Mouse (Mus musculus) left cerebral cortex, adult 9 months (tissue): ENCODE results near the gene Dgkg.

Experiments
- DNase-seq, 2 experiments: peaks; one replicate each; pipeline ENCODE4 v3.0.0; 2022; ENCODE audit warnings: low spot score in 2 of 2

Gene Dgkg

GRCm38 (mm10) chr16:22645256-22645655, 11.8 kb downstream of the Dgkg start:
- DNase-seq: no peak

GRCm38 (mm10) chr16:22643460-22643859, 13.6 kb downstream of the Dgkg start:
- DNase-seq: no peak

GRCm38 (mm10) chr16:22642953-22643352, 14.1 kb downstream of the Dgkg start:
- DNase-seq: no peak

GRCm38 (mm10) chr16:22642054-22642453, 15.0 kb downstream of the Dgkg start:
- no peak for DNase-seq

GRCm38 (mm10) chr16:22641588-22641987, 15.4 kb downstream of the Dgkg start:
- no peak for DNase-seq

- DNase-seq: no peak
Measured at GRCm38 (mm10) chr16:22637311-22637710, 19.7 kb downstream of the Dgkg start.

GRCm38 (mm10) chr16:22635706-22636105, 21.3 kb downstream of the Dgkg start:
- no peak for DNase-seq

GRCm38 (mm10) chr16:22633063-22633462, 24.0 kb downstream of the Dgkg start:
- DNase-seq: no peak

- DNase-seq: no peak
Measured at GRCm38 (mm10) chr16:22630351-22630750, 26.7 kb downstream of the Dgkg start.

GRCm38 (mm10) chr16:22629900-22630299, 27.1 kb downstream of the Dgkg start:
- no peak for DNase-seq

- no peak for DNase-seq
Measured at GRCm38 (mm10) chr16:22625987-22626386, 31.0 kb downstream of the Dgkg start.

- no peak for DNase-seq
Measured at GRCm38 (mm10) chr16:22625412-22625811, 31.6 kb downstream of the Dgkg start.

- no peak for DNase-seq
Measured at GRCm38 (mm10) chr16:22622286-22622685, 34.7 kb downstream of the Dgkg start.

GRCm38 (mm10) chr16:22621299-22621920, 35.6 kb downstream of the Dgkg start:
- no peak for DNase-seq

GRCm38 (mm10) chr16:22618424-22619056, 38.5 kb downstream of the Dgkg start:
- DNase-seq: peak; percentile 13 to 63

- DNase-seq: no peak
Measured at GRCm38 (mm10) chr16:22615805-22616204, 41.2 kb downstream of the Dgkg start.

- DNase-seq: no peak
Measured at GRCm38 (mm10) chr16:22613186-22614073, 43.6 kb downstream of the Dgkg start.

- DNase-seq: no peak
Measured at GRCm38 (mm10) chr16:22608046-22608445, 49.0 kb downstream of the Dgkg start.

GRCm38 (mm10) chr16:22606989-22607388, 50.0 kb downstream of the Dgkg start:
- no peak for DNase-seq

GRCm38 (mm10) chr16:22602399-22602798, 54.6 kb downstream of the Dgkg start:
- peak in 1 of 2 experiments; percentile 30 for DNase-seq

GRCm38 (mm10) chr16:22601756-22602155, 55.3 kb downstream of the Dgkg start:
- no peak for DNase-seq

GRCm38 (mm10) chr16:22600108-22600699, 56.8 kb downstream of the Dgkg start:
- no peak for DNase-seq
